Mouse (Mus musculus): ENCODE data around the gene Smim26. TPM values are rescaled to one million over a fixed set of nuclear protein-coding genes. Genes with fewer than 3 reads are reported as not detected.
A peak's percentile ranks its signal among the peaks of the same experiment; 100 is the strongest.

Gene Smim26
- polyA plus RNA-seq, 1 experiment from 2014 or later, result 29.6 TPM

DNA sequence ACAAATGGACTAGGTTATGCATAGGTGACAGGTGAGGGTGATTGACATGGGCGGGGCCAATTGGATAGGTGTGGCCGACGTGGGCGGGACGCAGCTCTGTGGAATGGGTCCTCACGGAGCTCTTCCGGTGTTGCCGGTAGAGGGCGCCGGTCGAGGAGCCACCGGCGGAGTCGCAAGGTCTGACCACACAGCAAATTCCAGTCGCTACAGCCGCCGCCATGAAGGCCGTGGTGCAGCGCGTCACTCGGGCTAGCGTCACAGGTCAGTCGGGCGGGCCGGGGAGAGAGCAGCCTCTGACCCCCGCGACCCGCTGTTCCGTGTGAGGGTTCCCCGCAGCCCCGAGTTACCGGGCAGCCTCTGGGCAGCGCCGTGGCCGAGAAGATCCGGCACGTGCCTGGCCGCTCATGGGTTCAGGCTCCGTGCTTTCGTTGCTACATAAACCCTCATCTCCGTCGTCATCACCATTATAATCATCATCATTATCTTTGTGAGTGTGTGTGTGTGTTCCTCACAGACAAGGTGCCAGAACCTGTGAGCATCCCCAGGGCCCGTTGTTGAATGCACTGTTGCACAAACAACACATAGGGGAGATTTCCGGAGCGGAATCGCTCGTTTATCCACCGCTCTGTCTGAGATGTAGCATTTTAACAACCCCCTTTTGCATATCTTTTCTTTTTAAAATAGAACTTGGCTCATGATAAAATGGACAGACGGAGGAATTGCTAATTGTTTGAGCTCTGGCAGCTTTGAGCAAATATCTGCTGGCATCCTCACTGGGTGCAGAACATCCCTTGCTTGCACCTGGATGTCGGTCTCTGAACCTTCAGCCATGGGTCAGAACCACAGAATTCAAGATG lies 6.2 kb downstream of the Smim26 start, which contains the start of gene Dtd1:
Gene Dtd1 (plus strand): TSS at position 67 of the 857 bp plus-strand sequence.
- peak within 1 kb of the TSS; percentile 81 for H3K4me2 ChIP-seq
- peak within 1 kb of the TSS; percentile 85 for H3K9ac ChIP-seq
- 3% methylated on average over 50 of the region's 50 CpGs for WGBS (ENCODE audit: insufficient replicate concordance)
- H3K4me1 ChIP-seq, result peaks cover 14% of the 10 kb centered on the region
- ATAC-seq, result peak; percentile 97
- peak within 1 kb of the TSS; percentile 68 for H3K27ac ChIP-seq
- H3K9me3 ChIP-seq (replicated peaks), result no peaks in the 10 kb centered on the region
- peaks cover 5% of the 10 kb centered on the region; the same call in 1 of the 2 replicates for H3K36me3 ChIP-seq
- H3K27me3 ChIP-seq (replicated peaks), result no peaks in the 10 kb centered on the region
- peak within 1 kb of the TSS; percentile 73 for H3K4me3 ChIP-seq

GRCm38 (mm10) chr2:144601576-144601975 lies 7.7 kb downstream of the Smim26 start:
- Histone ChIP-seq H3K27me3 (replicated peaks) (no peaks in the 10 kb centered on the region), H3K27ac (no peak overlapping the region), H3K9me3 (replicated peaks) (no peaks in the 10 kb centered on the region), H3K4me1 (peaks cover 14% of the 10 kb centered on the region), H3K36me3 (peaks cover 5% of the 10 kb centered on the region; the same call in 1 of the 2 replicates), H3K4me3 (no peak overlapping the region), H3K4me2 (no peak overlapping the region), H3K9ac (no peak overlapping the region)
- no peak for ATAC-seq
- 73% methylated on average over 1 of the region's 1 CpGs for WGBS (ENCODE audit: insufficient replicate concordance)

- Histone ChIP-seq H3K4me3 (no peak overlapping the region), H3K36me3 (0 out of 2 replicates have a peak, but pooled peaks cover 3% of the 10 kb centered on the region), H3K9ac (no peak overlapping the region), H3K27me3 (replicated peaks) (no peaks in the 10 kb centered on the region), H3K9me3 (replicated peaks) (no peaks in the 10 kb centered on the region), H3K4me1 (peaks cover 12% of the 10 kb centered on the region), H3K4me2 (no peak overlapping the region), H3K27ac (no peak overlapping the region)
- 81% methylated on average over 6 of the region's 6 CpGs for WGBS (ENCODE audit: insufficient replicate concordance)
- ATAC-seq, result no peak
Observed at GRCm38 (mm10) chr2:144613956-144614355, 20.1 kb downstream of the Smim26 start.

GRCm38 (mm10) chr2:144617074-144617874 lies 23.4 kb downstream of the Smim26 start:
- Histone ChIP-seq H3K36me3 (0 out of 2 replicates have a peak, but pooled peaks cover 5% of the 10 kb centered on the region), H3K4me3 (no peak overlapping the region), H3K27me3 (replicated peaks) (no peaks in the 10 kb centered on the region), H3K27ac (no peak overlapping the region), H3K9me3 (replicated peaks) (no peaks in the 10 kb centered on the region), H3K4me2 (no peak overlapping the region), H3K9ac (no peak overlapping the region), H3K4me1 (peaks cover 12% of the 10 kb centered on the region)
- peak; percentile 74 for ATAC-seq
- 57% methylated on average over 16 of the region's 16 CpGs for WGBS (ENCODE audit: insufficient replicate concordance)

DNA sequence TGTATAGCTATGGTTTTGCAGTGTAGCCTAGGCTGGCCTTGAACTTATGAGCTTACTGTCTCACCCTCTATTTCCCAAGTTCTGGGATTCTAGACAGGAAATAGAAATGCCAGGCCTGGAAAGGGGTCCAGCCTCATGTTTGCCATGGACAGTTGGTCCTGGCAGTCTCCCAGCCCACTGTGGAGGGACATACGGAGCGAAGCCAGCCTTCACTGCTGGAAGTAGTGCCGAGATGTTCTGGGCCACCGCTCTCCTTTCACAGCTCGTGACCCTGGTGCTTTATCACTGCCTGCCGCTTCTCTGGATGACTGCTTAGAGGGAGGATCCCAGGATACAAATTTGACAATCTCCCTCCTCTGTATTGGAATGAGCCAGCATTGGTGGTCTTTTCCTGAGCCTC lies 27.6 kb downstream of the Smim26 start:
- Histone ChIP-seq H3K4me3 (no peak overlapping the region), H3K27me3 (replicated peaks) (no peaks in the 10 kb centered on the region), H3K4me1 (peaks cover 11% of the 10 kb centered on the region), H3K36me3 (peaks cover 7% of the 10 kb centered on the region; the same call in 1 of the 2 replicates), H3K9me3 (replicated peaks) (no peaks in the 10 kb centered on the region), H3K4me2 (no peak overlapping the region), H3K27ac (no peak overlapping the region), H3K9ac (no peak overlapping the region)
- no peak for ATAC-seq
- 82% methylated on average over 6 of the region's 6 CpGs for WGBS (ENCODE audit: insufficient replicate concordance)

DNA sequence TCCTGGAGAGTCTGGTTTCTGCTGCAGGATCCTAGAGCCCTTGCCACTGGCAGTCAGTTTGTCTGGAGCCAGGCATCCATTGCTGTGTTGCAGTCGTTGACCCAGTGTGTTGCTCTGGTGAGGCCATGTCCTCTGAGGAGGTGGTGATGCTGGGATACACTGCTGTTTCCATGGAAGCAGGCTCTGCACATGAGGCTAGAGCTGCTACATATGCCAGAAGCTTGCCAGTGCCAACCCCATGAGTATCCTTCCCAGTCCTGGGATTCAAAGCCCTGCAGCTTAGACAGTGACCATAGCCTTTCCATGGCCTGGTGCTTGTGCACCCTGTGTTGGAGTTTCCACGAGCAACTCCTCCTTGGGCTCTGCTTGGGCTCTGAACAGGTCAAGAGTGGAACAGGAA lies 39.7 kb downstream of the Smim26 start:
- Histone ChIP-seq H3K4me3 (no peak overlapping the region), H3K36me3 (peaks cover 9% of the 10 kb centered on the region), H3K9ac (no peak overlapping the region), H3K4me2 (no peak overlapping the region), H3K27me3 (replicated peaks) (no peaks in the 10 kb centered on the region), H3K4me1 (no peaks in the 10 kb centered on the region), H3K27ac (no peak overlapping the region), H3K9me3 (replicated peaks) (no peaks in the 10 kb centered on the region)
- no peak for ATAC-seq
- 72% methylated on average over 2 of the region's 2 CpGs for WGBS (ENCODE audit: insufficient replicate concordance)

DNA sequence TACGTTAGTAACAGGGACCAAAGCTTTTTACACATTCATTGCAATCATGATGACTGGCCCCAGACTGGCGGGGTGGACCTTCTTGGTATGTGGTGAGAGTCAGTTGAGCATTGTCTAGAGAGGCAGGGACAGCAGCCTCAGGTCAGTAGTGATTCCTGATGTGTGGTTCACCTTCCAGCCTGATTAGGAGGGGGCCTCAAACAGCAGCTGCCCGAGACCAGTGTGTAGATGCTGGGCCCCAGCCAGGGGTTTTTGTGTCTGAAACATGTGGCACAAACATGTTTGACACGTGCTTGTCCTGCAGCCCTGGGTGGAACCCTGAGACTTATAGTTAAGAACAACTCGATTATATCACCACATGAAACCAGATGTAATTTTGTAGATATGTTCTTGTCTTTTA lies 40.4 kb downstream of the Smim26 start:
- Histone ChIP-seq H3K27ac (no peak overlapping the region), H3K27me3 (replicated peaks) (no peaks in the 10 kb centered on the region), H3K36me3 (peaks cover 9% of the 10 kb centered on the region), H3K9me3 (replicated peaks) (no peaks in the 10 kb centered on the region), H3K4me3 (no peak overlapping the region), H3K4me2 (no peak overlapping the region), H3K9ac (no peak overlapping the region), H3K4me1 (no peaks in the 10 kb centered on the region)
- ATAC-seq, result no peak
- WGBS (ENCODE audit: insufficient replicate concordance), result 62% methylated on average over 5 of the region's 5 CpGs

DNA sequence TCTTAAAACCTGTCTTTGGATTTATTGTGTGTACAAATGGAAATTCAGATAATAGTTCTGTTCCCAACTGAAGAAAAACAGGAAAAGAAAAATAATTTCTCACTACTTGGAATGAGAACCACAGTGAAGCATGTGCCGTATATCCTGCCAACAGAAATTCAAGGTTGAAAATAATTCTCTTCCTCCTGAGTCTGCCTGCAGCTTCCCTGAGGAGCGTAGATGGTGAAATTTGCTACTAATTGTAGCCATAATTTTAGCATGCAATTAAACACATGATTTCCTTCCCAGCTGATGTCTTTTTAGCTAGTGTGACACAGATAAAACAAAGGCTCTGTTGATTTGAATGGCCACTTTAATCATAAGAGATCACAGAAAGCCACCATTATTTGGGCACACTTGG lies 40.9 kb downstream of the Smim26 start:
- no peaks in the 10 kb centered on the region for H3K27me3 ChIP-seq (replicated peaks)
- H3K4me1 ChIP-seq, result no peaks in the 10 kb centered on the region
- H3K9me3 ChIP-seq (replicated peaks), result no peaks in the 10 kb centered on the region
- no peak overlapping the region for H3K4me2 ChIP-seq
- no peak overlapping the region for H3K27ac ChIP-seq
- no peak overlapping the region for H3K4me3 ChIP-seq
- H3K36me3 ChIP-seq, result peaks cover 9% of the 10 kb centered on the region
- 81% methylated on average over 2 of the region's 2 CpGs for WGBS (ENCODE audit: insufficient replicate concordance)
- no peak for ATAC-seq
- H3K9ac ChIP-seq, result no peak overlapping the region

DNA sequence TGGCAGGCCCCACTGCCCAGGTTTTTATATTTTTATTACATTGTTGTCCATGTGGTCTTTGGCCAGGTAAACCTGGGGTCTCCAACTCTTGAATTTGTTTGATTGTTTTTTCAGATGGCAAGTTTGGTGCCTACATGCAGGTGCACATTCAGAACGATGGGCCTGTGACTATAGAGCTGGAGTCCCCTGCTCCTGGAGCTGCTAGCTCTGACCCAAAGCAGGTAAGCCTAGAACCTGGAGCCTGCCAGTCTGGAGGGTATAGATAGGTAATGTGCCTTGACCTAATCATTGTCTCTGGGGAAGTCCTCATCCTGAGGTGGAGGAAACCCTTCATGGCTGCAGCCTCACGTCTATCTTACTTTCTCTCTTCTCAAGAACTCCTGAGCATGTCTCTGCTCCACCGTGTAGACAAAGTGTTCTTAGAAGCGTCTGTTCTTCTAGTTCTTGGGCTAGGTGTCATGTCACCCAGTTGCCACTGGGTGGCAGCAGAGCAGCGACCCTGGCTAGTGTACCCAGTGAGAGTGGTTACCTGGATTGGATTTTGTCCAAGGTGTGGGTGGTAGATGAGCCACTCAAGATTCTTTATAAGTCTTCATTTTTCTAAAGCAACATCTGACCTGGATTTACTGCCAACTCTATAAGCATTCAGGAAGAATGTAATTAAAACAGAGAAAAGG lies 41.9 kb downstream of the Smim26 start:
- ATAC-seq, result peak; percentile 47; the same call in 1 of the 2 replicates
- H3K4me1 ChIP-seq, result no peaks in the 10 kb centered on the region
- no peak overlapping the region for H3K4me3 ChIP-seq

GRCm38 (mm10) chr2:144637204-144637603 lies 43.4 kb downstream of the Smim26 start:
- H3K4me2 ChIP-seq, result no peak overlapping the region
- no peak overlapping the region for H3K9ac ChIP-seq
- peaks cover 8% of the 10 kb centered on the region for H3K36me3 ChIP-seq
- ATAC-seq, result no peak
- no peak overlapping the region for H3K4me3 ChIP-seq
- H3K27me3 ChIP-seq (replicated peaks), result no peaks in the 10 kb centered on the region
- no peaks in the 10 kb centered on the region for H3K9me3 ChIP-seq (replicated peaks)
- H3K4me1 ChIP-seq, result no peaks in the 10 kb centered on the region; the same call in 1 of the 2 replicates
- H3K27ac ChIP-seq, result no peak overlapping the region
- WGBS (ENCODE audit: insufficient replicate concordance), result 76% methylated on average over 4 of the region's 4 CpGs

More for the DNA sequence above, 41.9 kb downstream of the Smim26 start:
- no peak overlapping the region for H3K4me2 ChIP-seq
- 18% methylated on average over 5 of the region's 5 CpGs for WGBS (ENCODE audit: insufficient replicate concordance)
- H3K36me3 ChIP-seq, result peaks cover 9% of the 10 kb centered on the region
- H3K27ac ChIP-seq, result no peak overlapping the region
- H3K27me3 ChIP-seq (replicated peaks), result no peaks in the 10 kb centered on the region
- no peak overlapping the region for H3K9ac ChIP-seq
- no peaks in the 10 kb centered on the region for H3K9me3 ChIP-seq (replicated peaks)

- H3K4me3 ChIP-seq, result no peak overlapping the region
- no peak overlapping the region for H3K9ac ChIP-seq
- H3K27ac ChIP-seq, result no peak overlapping the region
- no peaks in the 10 kb centered on the region; the same call in 1 of the 2 replicates for H3K4me1 ChIP-seq
- H3K9me3 ChIP-seq (replicated peaks), result no peaks in the 10 kb centered on the region
- H3K36me3 ChIP-seq, result peaks cover 2% of the 10 kb centered on the region
- H3K4me2 ChIP-seq, result no peak overlapping the region
- 85% methylated on average over 11 of the region's 12 CpGs for WGBS (ENCODE audit: insufficient replicate concordance)
- no peak for ATAC-seq
- no peaks in the 10 kb centered on the region for H3K27me3 ChIP-seq (replicated peaks)
Observed at GRCm38 (mm10) chr2:144637671-144638395, 44.0 kb downstream of the Smim26 start.
